In the genomic region with DNA sequence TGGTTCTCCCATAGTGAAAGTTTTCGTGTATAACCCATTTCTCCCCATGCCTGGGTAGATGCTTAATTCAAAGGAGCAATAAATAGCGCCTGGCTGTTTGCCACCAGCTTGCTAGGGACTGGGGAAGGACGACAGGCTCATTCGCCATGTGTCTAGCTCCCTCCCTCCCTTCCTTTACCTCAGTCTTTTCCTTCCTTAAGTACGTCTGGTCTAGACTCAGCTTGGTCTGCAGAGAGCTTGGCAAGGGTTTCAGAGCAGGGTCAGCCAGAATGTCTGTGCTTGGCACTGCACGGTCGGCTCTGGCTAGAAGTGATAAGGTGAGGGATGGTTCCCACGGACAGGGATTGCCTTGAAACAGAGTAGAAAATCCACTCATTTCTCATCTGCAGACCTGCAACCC, we compare ENCODE assay signal across 10 mouse cellular contexts.
A peak's percentile ranks its signal among the peaks of the same experiment; 100 is the strongest.
DNase-seq lines count a peak whose midpoint lies in the region.
"Had no signal": no experiment of that assay in that cellular context is flagged by ENCODE, and none has a peak within 500 bp of the region (broad histone marks: within the 10 kb centered on the region; RNA-seq: fewer than 3 reads in every experiment).

No protein-coding gene starts in this region.

- 0 out of 2 replicates have a peak, but pooled peaks cover 3% of the 10 kb centered on the region for H3K4me1 ChIP-seq in embryonic facial prominence, embryonic 10.5 days

- H3K4me3 ChIP-seq in embryonic facial prominence, embryonic 10.5 days: no peak overlapping the region
- H3K4me3 ChIP-seq: erythroblast, embryonic 14.5 days; lung, embryonic 15.5 days had no signal

- DNase-seq in left cerebral cortex, postnatal 4 days: peak; percentile 34
- no peak for DNase-seq in left cerebral cortex, postnatal 36 days (ENCODE audit: low spot score in 2 of 2)
- peak; percentile 25 for DNase-seq in adrenal gland, postnatal 25 days
- no peak for DNase-seq in embryonic facial prominence, embryonic 10.5 days (ENCODE audit: low spot score)
- peak; percentile 66 for DNase-seq in heart, postnatal 4 days
- no peak for DNase-seq in yolk sac, embryonic 10.5 days (ENCODE audit: low spot score)
- no peak for DNase-seq in left cerebral cortex, postnatal 25 days (ENCODE audit: low spot score in 2 of 2)
- no peak for DNase-seq in urinary bladder, postnatal 25 days (ENCODE audit: low spot score)

- H3K27ac ChIP-seq in embryonic facial prominence, embryonic 10.5 days (replicated peaks): 0 out of 2 replicates have a peak overlapping the region, but pooled peaks have one; percentile 4
- H3K27ac ChIP-seq: lung, embryonic 15.5 days had no signal

- peaks cover 6% of the 10 kb centered on the region for H3K36me3 ChIP-seq in embryonic facial prominence, embryonic 10.5 days (replicated peaks)
- H3K36me3 ChIP-seq: lung, embryonic 15.5 days had no signal

- H3K27me3 ChIP-seq in embryonic facial prominence, embryonic 10.5 days (replicated peaks; ENCODE audit: low read depth, poor library complexity, severe bottlenecking): no peaks in the 10 kb centered on the region
- H3K27me3 ChIP-seq: lung, embryonic 15.5 days had no signal

- intact Hi-C loops in left cerebral cortex, postnatal 4 days (cut with DNase I): no loop called here
- intact Hi-C loops in left cerebral cortex, postnatal 36 days (cut with DNase I): no loop called here
- intact Hi-C loops in left cerebral cortex, postnatal 25 days (cut with DNase I): no loop called here

- H3K9me3 ChIP-seq in embryonic facial prominence, embryonic 10.5 days: no peaks in the 10 kb centered on the region
- H3K9me3 ChIP-seq: lung, embryonic 15.5 days had no signal

- WGBS in embryonic facial prominence, embryonic 10.5 days: 74% methylated on average over 8 of the region's 8 CpGs

Comparison
In these comparisons a context has a peak if more than half of its experiments do, and no peak if none do; other contexts are left out.
1. DNase-seq: peak in left cerebral cortex, postnatal 4 days (single experiment), adrenal gland, postnatal 25 days (single experiment) and heart, postnatal 4 days (single experiment); none in left cerebral cortex, postnatal 36 days (0 of 2), embryonic facial prominence, embryonic 10.5 days (single experiment), yolk sac, embryonic 10.5 days (single experiment), left cerebral cortex, postnatal 25 days (0 of 2) and urinary bladder, postnatal 25 days (single experiment).